Mouse (Mus musculus): ENCODE results near the gene Cttnbp2nl. TPM values are rescaled to one million over a fixed set of nuclear protein-coding genes. Genes with fewer than 3 reads are reported as not detected.

Cttnbp2nl gene
- polyA plus RNA-seq, 1 experiment from 2014 or later, result 29.9 TPM

GRCm38 (mm10) chr3:105078231-105078826 is 25.4 kb upstream of the Cttnbp2nl start:
- 21% methylated on average over 7 of the region's 7 CpGs for WGBS

DNA sequence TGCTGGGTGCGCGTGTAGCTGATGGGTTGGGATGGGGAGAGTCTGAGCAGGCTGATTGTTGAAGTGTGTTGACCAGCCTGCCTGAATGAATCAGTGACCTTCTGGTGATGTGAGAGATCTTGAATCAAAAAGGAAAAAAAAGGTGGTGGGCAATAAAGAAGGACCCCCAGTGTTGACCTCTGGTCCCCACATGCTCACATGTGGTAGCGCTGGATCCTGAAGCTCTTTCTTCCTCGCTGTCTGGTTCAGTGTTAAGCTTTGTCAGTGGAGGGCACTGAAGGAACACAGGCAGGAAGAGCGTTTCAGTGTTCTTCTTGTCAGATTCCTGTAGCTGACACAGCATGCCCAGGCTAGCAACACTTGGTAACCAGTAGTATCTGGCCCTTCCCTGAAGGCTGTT is 22.9 kb upstream of the Cttnbp2nl start:
- H3K27me3 ChIP-seq, result no peaks in the 10 kb centered on the region
- WGBS, result 93% methylated on average over 5 of the region's 5 CpGs
- no peak overlapping the region for H3K4me3 ChIP-seq (replicated peaks)
- no peak for ATAC-seq (ENCODE audit: insufficient number of reproducible peaks, low FRiP score, low TSS enrichment, low read depth)
- H3K36me3 ChIP-seq, result no peaks in the 10 kb centered on the region
- no peaks in the 10 kb centered on the region for H3K4me1 ChIP-seq
- H3K9ac ChIP-seq, result no peak overlapping the region
- H3K27ac ChIP-seq (replicated peaks), result no peak overlapping the region
- no peak overlapping the region for H3K4me2 ChIP-seq (replicated peaks)
- H3K9me3 ChIP-seq (replicated peaks), result no peaks in the 10 kb centered on the region

More at GRCm38 (mm10) chr3:105078231-105078826, 25.4 kb upstream of the Cttnbp2nl start:
- Histone ChIP-seq H3K36me3 (no peaks in the 10 kb centered on the region), H3K27ac (replicated peaks) (no peak overlapping the region), H3K9me3 (replicated peaks) (no peaks in the 10 kb centered on the region), H3K9ac (no peak overlapping the region), H3K4me1 (no peaks in the 10 kb centered on the region), H3K4me3 (replicated peaks) (no peak overlapping the region), H3K4me2 (replicated peaks) (no peak overlapping the region), H3K27me3 (no peaks in the 10 kb centered on the region)
- ATAC-seq (ENCODE audit: insufficient number of reproducible peaks, low FRiP score, low TSS enrichment, low read depth), result peak; percentile 87

- Histone ChIP-seq H3K9me3 (replicated peaks) (no peaks in the 10 kb centered on the region), H3K4me3 (replicated peaks) (no peak overlapping the region), H3K4me2 (replicated peaks) (no peak overlapping the region), H3K4me1 (peaks cover 4% of the 10 kb centered on the region; the same call in 1 of the 2 replicates), H3K36me3 (no peaks in the 10 kb centered on the region), H3K27ac (replicated peaks) (no peak overlapping the region), H3K27me3 (no peaks in the 10 kb centered on the region), H3K9ac (no peak overlapping the region)
- ATAC-seq (ENCODE audit: insufficient number of reproducible peaks, low FRiP score, low TSS enrichment, low read depth), result no peak
- WGBS, result 86% methylated on average over 10 of the region's 10 CpGs
Measured at GRCm38 (mm10) chr3:105072536-105072935, 19.6 kb upstream of the Cttnbp2nl start.

DNA sequence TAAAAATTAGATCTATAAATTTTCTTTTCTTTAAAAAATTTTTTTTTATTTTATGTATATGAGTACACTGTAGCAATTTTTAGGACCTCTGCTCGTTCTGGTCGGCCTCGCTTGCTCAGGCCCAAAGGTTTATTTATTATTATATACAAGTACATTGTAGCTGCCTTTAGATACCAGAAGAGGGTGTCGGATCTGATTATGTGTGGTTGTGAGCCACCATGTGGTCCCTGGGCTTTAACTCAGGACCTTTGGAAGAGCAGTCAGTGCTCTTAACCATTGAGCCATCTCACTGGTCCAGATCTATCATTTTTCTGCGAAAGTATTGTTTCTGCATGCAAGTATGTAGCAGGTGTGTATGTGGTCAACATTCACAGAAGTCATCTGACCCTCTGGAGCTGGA is 18.3 kb upstream of the Cttnbp2nl start:
- Histone ChIP-seq H3K27ac (replicated peaks) (no peak overlapping the region), H3K4me3 (replicated peaks) (no peak overlapping the region), H3K9me3 (replicated peaks) (no peaks in the 10 kb centered on the region), H3K27me3 (no peaks in the 10 kb centered on the region), H3K9ac (no peak overlapping the region), H3K4me1 (peaks cover 4% of the 10 kb centered on the region; the same call in 1 of the 2 replicates), H3K4me2 (replicated peaks) (no peak overlapping the region), H3K36me3 (no peaks in the 10 kb centered on the region)
- no peak for ATAC-seq (ENCODE audit: insufficient number of reproducible peaks, low FRiP score, low TSS enrichment, low read depth)
- WGBS, result 92% methylated on average over 5 of the region's 5 CpGs

GRCm38 (mm10) chr3:105070553-105070952 is 17.6 kb upstream of the Cttnbp2nl start:
- H3K4me3 ChIP-seq (replicated peaks), result no peak overlapping the region

DNA sequence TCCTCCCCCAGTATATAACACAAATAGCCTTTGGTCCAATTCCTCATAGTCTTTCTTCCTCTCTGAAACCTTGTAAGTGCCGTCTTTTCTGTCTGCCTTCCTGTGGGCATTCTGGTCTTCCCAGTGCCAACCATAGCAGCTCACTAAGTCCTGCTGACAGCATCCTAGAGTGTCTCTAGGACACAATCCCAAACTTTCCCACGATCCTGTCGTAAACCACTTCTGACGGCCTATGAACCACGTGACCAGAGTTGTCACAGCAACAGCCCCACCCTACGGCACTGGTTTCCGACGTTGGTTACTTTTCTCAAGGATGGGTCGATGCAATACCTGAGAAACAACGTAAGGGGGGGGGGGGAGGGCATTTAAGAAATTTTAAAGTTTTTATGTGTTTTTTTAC is 13.6 kb upstream of the Cttnbp2nl start, which contains the start of gene 4930564D02Rik:
TSS of gene 4930564D02Rik (plus strand) at position 301 of the 400 bp plus-strand sequence.
- ATAC-seq (ENCODE audit: insufficient number of reproducible peaks, low FRiP score, low TSS enrichment, low read depth), result no peak
- 87% methylated on average over 10 of the region's 10 CpGs for WGBS
- Histone ChIP-seq H3K9me3 (replicated peaks) (no peaks in the 10 kb centered on the region), H3K4me2 (replicated peaks) (no peak within 1 kb of the TSS), H3K27me3 (no peaks in the 10 kb centered on the region), H3K4me1 (peaks cover 4% of the 10 kb centered on the region; the same call in 1 of the 2 replicates), H3K9ac (no peak within 1 kb of the TSS), H3K36me3 (no peaks in the 10 kb centered on the region), H3K4me3 (replicated peaks) (no peak within 1 kb of the TSS), H3K27ac (replicated peaks) (no peak within 1 kb of the TSS)

More at GRCm38 (mm10) chr3:105070553-105070952, 17.6 kb upstream of the Cttnbp2nl start:
- no peak overlapping the region for H3K27ac ChIP-seq (replicated peaks)
- H3K9ac ChIP-seq, result no peak overlapping the region
- H3K9me3 ChIP-seq (replicated peaks), result no peaks in the 10 kb centered on the region
- no peaks in the 10 kb centered on the region for H3K36me3 ChIP-seq
- 40% methylated on average over 8 of the region's 8 CpGs for WGBS
- ATAC-seq (ENCODE audit: insufficient number of reproducible peaks, low FRiP score, low TSS enrichment, low read depth), result no peak
- H3K27me3 ChIP-seq, result no peaks in the 10 kb centered on the region
- H3K4me1 ChIP-seq, result peaks cover 4% of the 10 kb centered on the region; the same call in 1 of the 2 replicates
- no peak overlapping the region for H3K4me2 ChIP-seq (replicated peaks)

DNA sequence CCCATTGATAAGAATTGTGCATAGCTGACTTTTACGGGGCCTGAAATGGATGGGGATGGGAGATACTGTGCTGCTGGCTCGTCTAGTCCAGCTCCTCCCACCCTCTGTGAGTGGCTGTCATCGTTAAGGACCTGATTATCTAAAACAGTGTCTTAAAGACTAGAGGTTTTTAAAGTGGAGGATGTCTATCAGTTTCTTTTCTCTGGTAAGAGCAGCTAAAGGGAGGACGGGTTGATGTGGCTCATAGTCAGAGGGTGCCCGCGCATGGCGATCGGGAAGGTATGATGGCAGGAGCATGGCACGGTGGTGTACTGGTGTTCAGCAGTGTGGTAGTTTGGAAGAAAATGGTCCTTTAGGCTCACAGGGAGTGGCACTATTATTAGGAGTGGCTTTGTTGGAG is 9.7 kb upstream of the Cttnbp2nl start:
- Histone ChIP-seq H3K27ac (replicated peaks) (no peak overlapping the region), H3K36me3 (no peaks in the 10 kb centered on the region), H3K4me2 (replicated peaks) (no peak overlapping the region), H3K27me3 (peaks cover 11% of the 10 kb centered on the region; the same call in 1 of the 2 replicates), H3K9ac (no peak overlapping the region), H3K4me3 (replicated peaks) (no peak overlapping the region), H3K9me3 (replicated peaks) (no peaks in the 10 kb centered on the region), H3K4me1 (peaks cover 9% of the 10 kb centered on the region; the same call in 1 of the 2 replicates)
- 78% methylated on average over 9 of the region's 9 CpGs for WGBS
- no peak for ATAC-seq (ENCODE audit: insufficient number of reproducible peaks, low FRiP score, low TSS enrichment, low read depth)

GRCm38 (mm10) chr3:105061991-105062390 is 9.0 kb upstream of the Cttnbp2nl start:
- no peak overlapping the region for H3K4me2 ChIP-seq (replicated peaks)
- WGBS, result 50% methylated on average over 1 of the region's 1 CpGs
- ATAC-seq (ENCODE audit: insufficient number of reproducible peaks, low FRiP score, low TSS enrichment, low read depth), result no peak
- no peak overlapping the region for H3K27ac ChIP-seq (replicated peaks)
- peaks cover 11% of the 10 kb centered on the region; the same call in 1 of the 2 replicates for H3K27me3 ChIP-seq
- H3K9me3 ChIP-seq (replicated peaks), result no peaks in the 10 kb centered on the region
- no peaks in the 10 kb centered on the region for H3K36me3 ChIP-seq
- no peak overlapping the region for H3K9ac ChIP-seq
- no peak overlapping the region for H3K4me3 ChIP-seq (replicated peaks)
- H3K4me1 ChIP-seq, result peaks cover 9% of the 10 kb centered on the region; the same call in 1 of the 2 replicates

DNA sequence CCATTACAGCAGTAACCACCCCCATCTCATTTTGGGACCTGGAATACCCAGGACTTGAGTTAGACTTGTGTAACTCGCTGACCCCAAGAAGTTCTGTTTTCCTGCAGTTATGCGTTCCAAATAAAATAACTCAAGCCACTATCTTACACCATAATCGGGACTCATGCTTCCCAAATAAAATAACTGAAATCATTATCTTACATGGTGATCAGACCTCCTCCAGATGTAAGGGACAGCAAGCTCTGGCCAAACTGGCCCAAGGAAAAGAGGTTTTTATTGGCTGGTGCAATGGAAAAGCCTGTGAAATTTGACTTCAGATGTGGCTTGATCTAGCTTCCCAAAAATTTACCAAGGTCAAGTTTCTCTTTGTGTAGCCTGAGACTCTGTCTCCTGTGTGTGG is 8.6 kb upstream of the Cttnbp2nl start:
- Histone ChIP-seq H3K9me3 (replicated peaks) (no peaks in the 10 kb centered on the region), H3K9ac (no peak overlapping the region), H3K36me3 (no peaks in the 10 kb centered on the region), H3K4me3 (replicated peaks) (no peak overlapping the region), H3K27ac (replicated peaks) (no peak overlapping the region), H3K4me2 (replicated peaks) (no peak overlapping the region), H3K4me1 (peaks cover 9% of the 10 kb centered on the region; the same call in 1 of the 2 replicates), H3K27me3 (peaks cover 11% of the 10 kb centered on the region; the same call in 1 of the 2 replicates)
- no peak for ATAC-seq (ENCODE audit: insufficient number of reproducible peaks, low FRiP score, low TSS enrichment, low read depth)
- WGBS, result 68% methylated on average over 3 of the region's 3 CpGs

GRCm38 (mm10) chr3:105060992-105061391 is 8.0 kb upstream of the Cttnbp2nl start:
- peaks cover 11% of the 10 kb centered on the region; the same call in 1 of the 2 replicates for H3K27me3 ChIP-seq
- no peak overlapping the region for H3K4me3 ChIP-seq (replicated peaks)
- WGBS, result 22% methylated on average over 6 of the region's 6 CpGs
- 0 out of 2 replicates have a peak overlapping the region, but pooled peaks have one; percentile 14 for H3K27ac ChIP-seq (replicated peaks)
- no peaks in the 10 kb centered on the region for H3K9me3 ChIP-seq (replicated peaks)
- H3K36me3 ChIP-seq, result no peaks in the 10 kb centered on the region
- no peak overlapping the region for H3K4me2 ChIP-seq (replicated peaks)
- no peak overlapping the region for H3K9ac ChIP-seq
- H3K4me1 ChIP-seq, result peaks cover 9% of the 10 kb centered on the region; the same call in 1 of the 2 replicates
- ATAC-seq (ENCODE audit: insufficient number of reproducible peaks, low FRiP score, low TSS enrichment, low read depth), result no peak

DNA sequence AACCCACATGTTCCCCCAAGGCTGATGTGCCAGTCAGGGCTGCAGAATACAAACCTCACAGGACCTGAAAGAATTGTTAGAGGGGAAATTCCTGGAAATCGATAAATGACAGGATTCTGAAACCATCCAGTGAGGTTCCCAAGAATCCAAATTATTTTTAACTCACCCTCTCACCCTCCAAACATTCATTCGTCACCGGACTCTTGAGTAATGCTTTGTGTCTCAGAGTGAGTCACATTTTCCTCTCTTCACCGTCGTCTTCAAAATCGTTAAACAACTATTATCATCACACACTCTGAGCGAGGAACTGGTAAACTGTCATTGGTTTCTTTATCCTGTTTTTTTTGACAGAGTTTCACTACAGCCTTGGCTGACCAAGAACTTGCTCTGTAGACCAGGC is 7.0 kb upstream of the Cttnbp2nl start:
- Histone ChIP-seq H3K36me3 (no peaks in the 10 kb centered on the region), H3K27ac (replicated peaks) (no peak overlapping the region), H3K4me2 (replicated peaks) (no peak overlapping the region), H3K27me3 (peaks cover 11% of the 10 kb centered on the region; the same call in 1 of the 2 replicates), H3K9me3 (replicated peaks) (no peaks in the 10 kb centered on the region), H3K4me1 (peaks cover 9% of the 10 kb centered on the region; the same call in 1 of the 2 replicates), H3K9ac (no peak overlapping the region), H3K4me3 (replicated peaks) (no peak overlapping the region)
- ATAC-seq (ENCODE audit: insufficient number of reproducible peaks, low FRiP score, low TSS enrichment, low read depth), result no peak
- 56% methylated on average over 7 of the region's 7 CpGs for WGBS

Measured in embryonic facial prominence, embryonic 15.5 days (tissue).